Mouse (Mus musculus): ENCODE data around the gene Agpat3. TPM values are rescaled to one million over a fixed set of nuclear protein-coding genes. Genes with fewer than 3 reads are reported as not detected.

Agpat3 gene
- polyA plus RNA-seq, 1 experiment = 1.4 TPM

DNA sequence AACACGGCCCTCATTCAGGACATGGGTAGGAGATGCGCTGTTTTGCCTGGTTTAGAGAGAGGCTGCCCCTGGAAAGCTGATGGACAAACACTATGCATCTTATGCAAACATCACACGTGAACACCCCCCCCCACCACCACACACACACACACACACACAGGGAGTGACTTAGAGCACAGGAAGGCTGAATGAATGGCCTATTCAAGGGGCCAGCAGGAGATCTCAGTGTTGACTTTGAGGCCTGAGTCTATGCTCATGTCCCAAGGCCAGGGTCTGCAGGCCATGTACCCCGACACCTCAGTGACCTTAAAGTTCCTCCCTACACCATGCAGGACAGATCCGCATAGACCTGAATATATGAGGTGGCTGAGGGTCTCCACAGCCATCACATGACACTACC is 64.2 kb downstream of the Agpat3 start:
- Histone ChIP-seq H3K9me3 (ENCODE audit: control insufficient read depth, low read length) (no peaks in the 10 kb centered on the region), H3K36me3 (ENCODE audit: control insufficient read depth) (peaks cover 33% of the 10 kb centered on the region), H3K4me3 (replicated peaks) (no peak overlapping the region), H3K27me3 (ENCODE audit: control insufficient read depth) (no peaks in the 10 kb centered on the region), H3K4me1 (ENCODE audit: control insufficient read depth) (no peaks in the 10 kb centered on the region; the same call in 1 of the 2 replicates)
- TF ChIP-seq TAL1 (IDR thresholded peaks at IDR 0.05; ENCODE audit: low read length) (no peak), GATA1 (IDR thresholded peaks at IDR 0.05; ENCODE audit: low read length) (no peak)

DNA sequence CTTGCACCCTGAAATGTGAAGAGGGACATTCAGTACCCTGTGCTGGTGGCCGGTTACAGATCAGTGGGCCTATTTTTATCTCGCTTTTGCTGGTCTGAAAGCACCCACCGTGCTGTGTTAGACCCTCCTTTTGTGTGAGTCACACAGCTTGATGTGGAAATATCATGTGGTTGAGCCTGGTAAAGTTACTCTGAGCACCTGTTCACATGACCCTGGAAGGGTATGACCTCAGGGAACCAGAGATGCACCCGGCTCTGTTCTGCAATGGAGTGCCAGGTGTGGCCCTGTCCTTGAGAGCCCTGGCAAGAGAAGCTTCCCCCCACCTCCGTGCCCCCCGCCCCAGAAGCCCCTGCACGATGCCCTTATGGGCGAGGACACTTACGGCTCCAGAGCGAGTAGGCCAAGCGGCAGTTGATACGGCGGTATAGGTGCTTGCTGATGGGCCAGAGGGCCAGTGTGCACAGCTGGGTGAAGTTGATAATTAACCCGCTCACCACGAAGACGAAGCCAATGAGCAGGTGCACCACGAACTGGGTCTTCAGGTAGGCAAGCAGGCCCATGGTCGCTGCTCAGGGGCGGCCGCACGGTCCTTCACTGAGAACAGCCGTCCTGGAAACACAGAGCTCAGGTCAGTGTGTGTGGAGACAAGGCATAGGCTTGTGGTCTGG is 64.7 kb downstream of the Agpat3 start:
- no peak for TF ChIP-seq GATA1 (IDR thresholded peaks at IDR 0.05; ENCODE audit: low read length)
- no peak for TF ChIP-seq TAL1 (IDR thresholded peaks at IDR 0.05; ENCODE audit: low read length)
- H3K36me3 ChIP-seq (ENCODE audit: control insufficient read depth) = peaks cover 37% of the 10 kb centered on the region
- H3K4me3 ChIP-seq (replicated peaks) = no peak overlapping the region

DNA sequence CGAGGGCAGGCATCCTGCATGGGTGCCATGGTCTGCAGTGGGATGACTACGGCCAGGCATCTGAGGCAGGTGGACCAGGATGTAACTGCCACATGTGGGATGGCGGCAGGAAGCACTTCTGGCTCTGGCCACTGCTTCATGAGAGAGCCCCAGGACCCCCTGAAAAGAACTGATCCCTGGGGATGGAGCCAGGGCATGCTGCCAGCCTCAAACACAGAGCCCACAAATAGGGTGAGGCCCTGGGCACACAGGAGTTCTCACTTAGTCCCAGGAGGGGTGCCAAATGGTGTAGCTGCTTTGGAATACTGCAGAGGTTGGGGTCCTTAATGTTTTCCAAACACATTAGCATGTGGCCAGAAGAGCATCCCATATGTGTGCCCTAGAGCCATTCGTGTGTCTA is 66.3 kb downstream of the Agpat3 start:
- no peak for TF ChIP-seq GATA1 (IDR thresholded peaks at IDR 0.05; ENCODE audit: low read length)
- Histone ChIP-seq H3K4me3 (replicated peaks) (no peak overlapping the region), H3K9me3 (ENCODE audit: control insufficient read depth, low read length) (no peaks in the 10 kb centered on the region), H3K36me3 (ENCODE audit: control insufficient read depth) (peaks cover 43% of the 10 kb centered on the region), H3K27me3 (ENCODE audit: control insufficient read depth) (no peaks in the 10 kb centered on the region), H3K4me1 (ENCODE audit: control insufficient read depth) (no peaks in the 10 kb centered on the region; the same call in 1 of the 2 replicates)

More for the DNA sequence above, 64.7 kb downstream of the Agpat3 start:
- Histone ChIP-seq H3K4me1 (ENCODE audit: control insufficient read depth) (no peaks in the 10 kb centered on the region; the same call in 1 of the 2 replicates), H3K27me3 (ENCODE audit: control insufficient read depth) (no peaks in the 10 kb centered on the region), H3K9me3 (ENCODE audit: control insufficient read depth, low read length) (no peaks in the 10 kb centered on the region)

DNA sequence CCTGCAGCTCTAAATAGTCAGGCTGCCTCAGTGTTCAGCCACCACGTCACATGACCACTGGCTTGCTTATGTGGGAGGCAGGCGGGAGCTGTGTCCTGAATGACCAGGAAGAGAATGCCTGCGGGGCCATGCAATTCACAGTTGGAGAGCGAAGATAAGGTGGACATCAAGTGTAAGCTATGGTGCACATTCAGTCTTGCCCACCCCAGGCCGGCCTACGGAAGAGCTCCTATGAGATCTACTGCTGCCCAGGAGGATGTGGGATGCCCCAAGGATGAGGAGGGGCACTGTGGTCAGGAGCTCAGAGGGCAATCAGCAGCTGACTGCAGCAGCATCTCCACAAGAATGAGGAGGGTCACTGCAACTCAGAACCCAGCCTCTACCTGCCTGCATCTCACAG is 66.9 kb downstream of the Agpat3 start:
- TF ChIP-seq TAL1 (IDR thresholded peaks at IDR 0.05; ENCODE audit: low read length) (no peak), GATA1 (IDR thresholded peaks at IDR 0.05; ENCODE audit: low read length) (no peak)
- no peak overlapping the region for H3K4me3 ChIP-seq (replicated peaks)
- no peaks in the 10 kb centered on the region for H3K27me3 ChIP-seq (ENCODE audit: control insufficient read depth)
- H3K36me3 ChIP-seq (ENCODE audit: control insufficient read depth) = peaks cover 47% of the 10 kb centered on the region
- no peaks in the 10 kb centered on the region for H3K9me3 ChIP-seq (ENCODE audit: control insufficient read depth, low read length)
- no peaks in the 10 kb centered on the region; the same call in 1 of the 2 replicates for H3K4me1 ChIP-seq (ENCODE audit: control insufficient read depth)

DNA sequence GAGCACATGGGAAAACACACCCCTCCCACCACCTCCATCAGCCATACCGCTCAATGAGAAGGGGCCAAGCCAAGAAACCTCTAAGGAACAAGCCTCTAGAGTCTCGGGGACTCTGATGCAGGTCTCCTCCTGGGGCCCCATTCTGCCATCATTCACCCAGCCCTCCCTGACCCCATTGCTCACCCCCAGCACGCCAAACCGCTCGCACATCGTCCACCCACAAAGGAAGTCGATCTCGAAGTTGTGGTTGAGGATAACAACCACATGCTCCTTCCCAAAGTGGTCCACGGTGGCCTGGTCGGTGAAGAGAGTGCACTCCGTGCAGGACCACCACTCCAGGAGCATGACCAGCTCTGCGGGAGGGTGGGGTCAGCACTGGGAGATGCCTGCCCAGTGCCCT is 67.5 kb downstream of the Agpat3 start:
- no peaks in the 10 kb centered on the region for H3K9me3 ChIP-seq (ENCODE audit: control insufficient read depth, low read length)
- TF ChIP-seq TAL1 (IDR thresholded peaks at IDR 0.05; ENCODE audit: low read length) (no peak), GATA1 (IDR thresholded peaks at IDR 0.05; ENCODE audit: low read length) (no peak)
- H3K4me1 ChIP-seq (ENCODE audit: control insufficient read depth) = no peaks in the 10 kb centered on the region; the same call in 1 of the 2 replicates
- H3K4me3 ChIP-seq (replicated peaks) = no peak overlapping the region
- no peaks in the 10 kb centered on the region for H3K27me3 ChIP-seq (ENCODE audit: control insufficient read depth)
- H3K36me3 ChIP-seq (ENCODE audit: control insufficient read depth) = peaks cover 51% of the 10 kb centered on the region

DNA sequence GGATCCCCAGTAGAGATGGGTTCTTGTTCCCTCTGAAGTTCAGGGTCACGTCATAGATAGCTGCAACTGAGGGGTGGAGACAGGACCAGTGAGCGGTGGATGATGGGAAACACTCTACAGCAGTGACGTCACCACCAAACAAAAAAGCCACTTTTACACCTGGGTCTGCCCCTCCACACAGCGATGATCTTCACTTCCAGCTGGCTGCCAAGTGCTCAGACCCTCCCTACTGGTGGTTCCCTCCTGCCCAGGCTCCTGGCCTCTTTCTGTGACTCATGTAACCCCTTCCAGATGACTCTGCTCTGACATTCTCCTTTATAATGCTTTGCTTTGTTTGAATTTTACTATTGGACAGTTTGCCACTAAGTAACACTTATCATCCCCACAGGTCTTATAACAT is 69.9 kb downstream of the Agpat3 start:
- H3K27me3 ChIP-seq (ENCODE audit: control insufficient read depth) = no peaks in the 10 kb centered on the region
- H3K4me1 ChIP-seq (ENCODE audit: control insufficient read depth) = no peaks in the 10 kb centered on the region
- peaks cover 57% of the 10 kb centered on the region for H3K36me3 ChIP-seq (ENCODE audit: control insufficient read depth)
- H3K9me3 ChIP-seq (ENCODE audit: control insufficient read depth, low read length) = no peaks in the 10 kb centered on the region
- TF ChIP-seq GATA1 (IDR thresholded peaks at IDR 0.05; ENCODE audit: low read length) = no peak
- TF ChIP-seq TAL1 (IDR thresholded peaks at IDR 0.05; ENCODE audit: low read length) = no peak
- H3K4me3 ChIP-seq (replicated peaks) = no peak overlapping the region

DNA sequence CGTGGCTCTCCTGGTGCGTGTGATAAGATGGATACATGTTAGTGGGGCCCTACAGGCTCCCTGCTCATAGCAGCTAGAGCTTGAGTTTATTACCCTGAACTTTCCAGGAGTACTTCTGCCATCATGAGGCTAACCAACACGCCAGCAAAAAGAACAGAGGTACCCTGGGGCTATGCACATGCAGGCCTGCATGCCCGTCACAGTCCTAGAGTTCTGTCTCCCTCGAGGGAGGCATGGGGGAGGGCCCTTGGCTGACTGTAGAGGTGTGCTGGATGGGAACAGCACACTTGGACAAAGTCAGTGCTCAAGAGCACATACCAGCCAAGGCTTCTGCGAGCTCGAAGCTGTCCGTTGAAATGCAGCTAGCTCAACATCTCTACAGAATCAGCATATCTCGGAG is 71.8 kb downstream of the Agpat3 start:
- no peaks in the 10 kb centered on the region for H3K27me3 ChIP-seq (ENCODE audit: control insufficient read depth)
- H3K4me3 ChIP-seq (replicated peaks) = no peak overlapping the region
- no peaks in the 10 kb centered on the region for H3K9me3 ChIP-seq (ENCODE audit: control insufficient read depth, low read length)
- peaks cover 44% of the 10 kb centered on the region for H3K36me3 ChIP-seq (ENCODE audit: control insufficient read depth)
- H3K4me1 ChIP-seq (ENCODE audit: control insufficient read depth) = no peaks in the 10 kb centered on the region
- TF ChIP-seq GATA1 (IDR thresholded peaks at IDR 0.05; ENCODE audit: low read length) = no peak
- TF ChIP-seq TAL1 (IDR thresholded peaks at IDR 0.05; ENCODE audit: low read length) = no peak

DNA sequence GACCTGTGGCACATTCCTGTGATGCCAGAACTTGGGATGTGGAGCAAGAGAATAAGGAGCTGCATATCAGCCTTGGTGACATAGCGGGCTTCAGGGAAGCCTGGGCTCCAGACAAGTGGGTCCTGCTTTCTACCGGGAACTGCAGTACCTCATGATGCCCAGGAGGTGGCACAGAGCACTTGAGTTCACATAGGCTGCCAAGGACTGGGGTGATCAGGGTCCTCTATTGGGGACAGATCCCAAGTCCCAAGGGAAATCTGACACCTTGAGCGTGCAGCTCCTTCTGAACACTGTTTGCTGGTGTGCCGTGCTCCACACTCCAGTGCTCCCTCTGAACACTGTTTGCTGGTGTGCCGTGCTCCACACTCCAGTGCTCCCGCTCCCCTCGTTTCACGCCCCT is 73.1 kb downstream of the Agpat3 start:
- Histone ChIP-seq H3K36me3 (ENCODE audit: control insufficient read depth) (peaks cover 40% of the 10 kb centered on the region), H3K4me3 (replicated peaks) (no peak overlapping the region), H3K9me3 (ENCODE audit: control insufficient read depth, low read length) (no peaks in the 10 kb centered on the region), H3K27me3 (ENCODE audit: control insufficient read depth) (no peaks in the 10 kb centered on the region), H3K4me1 (ENCODE audit: control insufficient read depth) (no peaks in the 10 kb centered on the region; the same call in 1 of the 2 replicates)
- no peak for TF ChIP-seq GATA1 (IDR thresholded peaks at IDR 0.05; ENCODE audit: low read length)
- TF ChIP-seq TAL1 (IDR thresholded peaks at IDR 0.05; ENCODE audit: low read length) = no peak

DNA sequence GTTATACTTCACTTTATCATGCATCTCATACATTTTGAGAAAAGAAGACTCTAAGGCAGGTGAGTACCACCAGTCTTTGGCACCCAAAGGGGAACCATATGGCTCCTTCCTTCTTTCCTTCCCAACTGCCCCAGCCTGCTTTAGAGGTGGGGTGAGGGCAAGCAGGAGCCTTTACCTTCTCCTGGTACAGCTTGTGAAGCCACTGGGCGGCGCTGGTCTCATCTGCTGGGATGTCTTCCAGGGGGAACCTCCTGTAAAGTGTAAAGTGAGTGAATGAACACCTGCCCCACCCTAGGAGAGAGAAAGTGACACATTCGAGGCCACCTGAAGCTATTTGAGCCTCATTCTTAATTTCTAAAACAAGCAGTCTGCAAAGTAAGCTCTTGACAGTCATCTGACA is 74.5 kb downstream of the Agpat3 start:
- no peak overlapping the region for H3K4me3 ChIP-seq (replicated peaks)
- TF ChIP-seq GATA1 (IDR thresholded peaks at IDR 0.05; ENCODE audit: low read length) (no peak), TAL1 (IDR thresholded peaks at IDR 0.05; ENCODE audit: low read length) (no peak)
- H3K9me3 ChIP-seq (ENCODE audit: control insufficient read depth, low read length) = no peaks in the 10 kb centered on the region
- H3K27me3 ChIP-seq (ENCODE audit: control insufficient read depth) = no peaks in the 10 kb centered on the region
- H3K36me3 ChIP-seq (ENCODE audit: control insufficient read depth) = peaks cover 36% of the 10 kb centered on the region
- peaks cover 10% of the 10 kb centered on the region for H3K4me1 ChIP-seq (ENCODE audit: control insufficient read depth)

DNA sequence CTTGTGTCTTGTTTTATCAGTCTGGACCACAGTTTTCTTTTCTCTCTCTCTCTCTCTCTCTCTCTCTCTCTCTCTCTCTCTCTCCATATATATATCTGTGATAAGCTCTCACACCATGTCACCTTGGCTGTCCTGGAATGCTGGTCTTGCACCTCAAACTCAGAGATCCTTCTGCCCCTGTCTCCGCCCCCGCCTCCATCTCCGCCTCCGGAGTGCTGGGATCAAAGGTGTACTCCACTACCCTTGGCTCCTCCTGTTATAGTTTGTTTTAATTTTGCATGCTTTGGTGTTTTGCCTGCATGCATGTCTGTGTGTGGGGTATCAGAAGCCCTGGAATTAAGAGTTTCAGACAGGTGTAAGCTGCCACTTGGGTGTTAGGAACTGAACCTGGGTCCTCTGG is 76.0 kb downstream of the Agpat3 start:
- H3K27me3 ChIP-seq (ENCODE audit: control insufficient read depth) = no peaks in the 10 kb centered on the region
- peaks cover 20% of the 10 kb centered on the region for H3K4me1 ChIP-seq (ENCODE audit: control insufficient read depth)
- peaks cover 34% of the 10 kb centered on the region for H3K36me3 ChIP-seq (ENCODE audit: control insufficient read depth)
- TF ChIP-seq GATA1 (IDR thresholded peaks at IDR 0.05; ENCODE audit: low read length) (no peak), TAL1 (IDR thresholded peaks at IDR 0.05; ENCODE audit: low read length) (no peak)
- no peaks in the 10 kb centered on the region for H3K9me3 ChIP-seq (ENCODE audit: control insufficient read depth, low read length)
- H3K4me3 ChIP-seq (replicated peaks) = no peak overlapping the region
